Mouse (Mus musculus) skeletal muscle tissue, adult 2 months (tissue): ENCODE measurements at regions not wholly inside any gene's neighbourhood (a gene's known extent, or its start where the extent isn't known, plus 50 kb on each side); places are given as distances from the start of the nearest gene placed in this dataset.
A peak's percentile ranks its signal among the peaks of the same experiment; 100 is the strongest.

Experiments used
- DNase-seq: peaks from one replicate; pipeline ENCODE4 v3.0.0-alpha.2; 2012; ENCODE audit warnings: low read depth, low spot score

- no peak for DNase-seq
Observed at GRCm38 (mm10) chr5:119944371-119944770, 111.9 kb downstream of the Tbx5 start.

GRCm38 (mm10) chr5:119948399-119948798 is 115.9 kb downstream of the Tbx5 start:
- DNase-seq: no peak

- no peak for DNase-seq
Observed at GRCm38 (mm10) chr5:119952085-119952484, 119.6 kb downstream of the Tbx5 start.

GRCm38 (mm10) chr5:119953189-119953588 is 120.7 kb downstream of the Tbx5 start:
- DNase-seq: no peak

GRCm38 (mm10) chr5:119953811-119954566 is 121.5 kb downstream of the Tbx5 start:
- DNase-seq: no peak

- no peak for DNase-seq
Observed at GRCm38 (mm10) chr5:119958942-119959341, 126.5 kb downstream of the Tbx5 start.

- DNase-seq: no peak
Observed at GRCm38 (mm10) chr5:119964751-119965150, 132.3 kb downstream of the Tbx5 start.

- DNase-seq: no peak
Observed at GRCm38 (mm10) chr5:119971286-119971685, 138.8 kb downstream of the Tbx5 start.

- DNase-seq: no peak
Observed at GRCm38 (mm10) chr5:119972802-119973437, 140.5 kb downstream of the Tbx5 start.

GRCm38 (mm10) chr5:119978096-119978715 is 138.1 kb upstream of the Rbm19 start:
- no peak for DNase-seq

- no peak for DNase-seq
Observed at GRCm38 (mm10) chr5:119981111-119981807, 135.0 kb upstream of the Rbm19 start.

- peak; percentile 13 for DNase-seq
Observed at GRCm38 (mm10) chr5:119984206-119984605, 132.1 kb upstream of the Rbm19 start.

GRCm38 (mm10) chr5:119992130-119992529 is 124.1 kb upstream of the Rbm19 start:
- DNase-seq: no peak

- no peak for DNase-seq
Observed at GRCm38 (mm10) chr5:119995726-119996125, 120.5 kb upstream of the Rbm19 start.

GRCm38 (mm10) chr5:120005696-120006469 is 110.4 kb upstream of the Rbm19 start:
- no peak for DNase-seq

- no peak for DNase-seq
Observed at GRCm38 (mm10) chr5:120007738-120008137, 108.5 kb upstream of the Rbm19 start.

- no peak for DNase-seq
Observed at GRCm38 (mm10) chr5:120008306-120008705, 108.0 kb upstream of the Rbm19 start.

GRCm38 (mm10) chr5:120015417-120015816 is 100.8 kb upstream of the Rbm19 start:
- DNase-seq: no peak

- no peak for DNase-seq
Observed at GRCm38 (mm10) chr5:120018126-120018525, 98.1 kb upstream of the Rbm19 start.

- no peak for DNase-seq
Observed at GRCm38 (mm10) chr5:120020748-120021147, 95.5 kb upstream of the Rbm19 start.

GRCm38 (mm10) chr5:120022276-120022675 is 94.0 kb upstream of the Rbm19 start:
- no peak for DNase-seq
